Mouse (Mus musculus) adrenal gland, postnatal 25 days (tissue): ENCODE data around the gene Ppip5k2. TPM values are rescaled to one million over a fixed set of nuclear protein-coding genes. Genes with fewer than 3 reads are reported as not detected.

Source experiments
- DNase-seq: peaks from one replicate; pipeline ENCODE4 v3.0.0; 2021; ENCODE audit warnings: mixed read lengths
- total RNA-seq: library from RNA; stranded (reverse); gene quantifications from 2 replicates; pipeline ENCODE4 v1.2.3, GENCODE M21; 2021

Gene Ppip5k2
- total RNA-seq, 1 experiment from 2014 or later = 19.5 TPM

DNA sequence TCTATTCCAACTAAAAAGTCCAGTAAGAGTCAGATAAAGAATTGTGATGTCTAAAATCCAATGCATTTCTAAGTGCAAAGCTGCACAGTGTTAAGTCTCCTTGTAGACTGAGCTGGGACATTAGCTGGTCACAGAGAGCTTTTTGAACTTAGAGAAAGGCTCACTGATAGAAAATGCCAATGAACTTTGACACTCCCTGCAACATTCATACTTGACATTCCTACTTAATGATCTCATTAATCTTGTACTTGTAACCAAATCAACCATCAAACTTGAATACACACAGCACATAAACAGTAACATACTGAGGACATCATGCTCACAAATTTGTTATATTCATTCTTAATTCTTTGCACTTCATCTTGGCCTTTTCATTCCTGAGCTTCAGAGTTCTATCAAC is 10.4 kb downstream of the Ppip5k2 start:
- no peak for DNase-seq

DNA sequence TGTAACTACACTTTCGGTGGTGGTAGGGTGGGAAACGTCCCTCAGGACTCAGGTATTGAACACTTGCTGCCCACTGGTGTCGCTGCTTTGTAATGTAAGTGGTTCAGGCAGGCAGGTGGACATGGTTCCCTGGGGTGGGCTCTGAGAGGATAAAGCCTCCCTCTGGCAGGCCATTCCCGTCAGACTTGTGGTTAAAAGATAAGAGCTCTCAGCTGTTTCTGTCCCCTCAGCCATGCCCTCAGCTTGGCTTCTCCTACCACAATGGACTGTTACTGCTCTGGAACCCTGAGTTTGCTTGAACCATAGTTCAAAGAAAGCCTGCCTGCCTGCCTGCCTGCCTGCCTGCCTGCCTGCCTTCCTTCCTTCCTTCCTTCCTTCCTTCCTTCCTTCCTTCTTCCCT is 15.8 kb downstream of the Ppip5k2 start:
- no peak for DNase-seq

DNA sequence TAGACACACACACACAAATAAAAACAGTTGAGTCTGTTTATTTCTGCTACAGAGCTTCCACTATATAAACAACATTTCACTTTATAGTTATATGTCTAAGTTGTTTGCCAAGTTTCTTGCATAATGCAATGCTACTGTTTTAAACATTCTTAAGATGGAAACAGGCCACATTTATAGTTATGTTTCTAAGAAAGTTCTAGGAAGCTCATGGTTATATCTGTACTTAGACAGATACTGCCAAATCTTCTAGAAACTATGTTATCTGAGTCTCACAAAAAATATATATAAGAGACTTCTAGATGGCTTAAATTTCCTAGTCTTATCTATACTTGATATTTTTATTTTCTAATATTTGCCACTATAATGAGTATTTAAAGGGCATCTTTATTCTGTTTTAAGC is 17.0 kb downstream of the Ppip5k2 start:
- no peak for DNase-seq

DNA sequence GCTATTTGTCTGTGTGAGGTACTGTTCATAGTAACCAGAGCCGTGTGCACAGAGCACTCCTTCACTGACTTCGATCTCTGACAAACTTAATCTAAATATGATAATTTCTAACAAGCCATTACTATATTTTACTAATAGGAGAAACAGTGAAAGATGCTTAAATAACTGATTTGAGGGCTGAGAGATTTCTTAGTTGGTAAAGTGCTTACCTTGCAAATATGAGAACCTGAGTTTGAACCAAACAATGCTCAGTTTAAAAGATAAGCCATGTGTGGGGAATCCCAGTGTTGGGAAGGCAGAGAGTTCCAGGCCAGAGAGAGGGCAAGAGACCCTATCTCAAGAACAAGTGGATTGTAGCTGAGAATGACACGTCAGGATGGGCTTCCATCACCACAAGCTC is 22.0 kb downstream of the Ppip5k2 start:
- DNase-seq = no peak

DNA sequence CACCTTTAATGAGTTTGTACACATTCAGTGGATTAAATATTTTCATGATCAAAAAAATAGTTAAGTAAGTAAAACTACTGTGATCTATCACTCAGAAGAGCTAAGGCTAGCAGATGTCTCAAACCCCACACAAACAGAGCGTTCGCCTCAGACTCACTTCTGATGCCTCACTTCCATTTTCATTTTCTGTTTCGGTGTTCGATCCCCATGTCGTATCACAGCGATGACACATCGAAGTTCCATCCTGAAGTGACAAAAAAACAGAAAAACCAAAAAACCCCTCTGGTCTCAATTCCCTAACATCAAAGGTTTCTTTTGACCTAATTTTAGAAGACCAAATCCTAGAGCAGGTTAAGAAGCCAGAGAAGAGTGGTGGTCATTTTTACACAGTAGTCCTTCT is 23.9 kb downstream of the Ppip5k2 start:
- no peak for DNase-seq

DNA sequence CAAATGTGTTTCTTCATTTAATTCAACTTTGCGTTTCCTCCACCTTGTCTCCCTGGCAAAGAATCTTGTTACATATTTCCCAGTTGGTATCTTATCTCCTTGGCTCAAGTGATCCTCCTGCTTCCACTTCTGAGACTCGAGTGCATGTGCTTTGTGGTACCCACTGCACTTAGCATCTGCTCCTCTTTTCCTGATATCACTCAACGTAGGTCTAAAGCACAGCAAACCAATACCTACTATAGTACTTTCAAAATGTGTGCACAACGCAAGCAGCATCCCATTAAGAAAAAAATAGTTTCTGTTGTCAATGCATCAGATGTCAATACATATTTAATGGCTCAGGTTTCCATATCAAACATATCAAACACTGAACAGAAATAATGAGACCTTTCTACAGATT is 24.5 kb downstream of the Ppip5k2 start:
- DNase-seq = no peak

DNA sequence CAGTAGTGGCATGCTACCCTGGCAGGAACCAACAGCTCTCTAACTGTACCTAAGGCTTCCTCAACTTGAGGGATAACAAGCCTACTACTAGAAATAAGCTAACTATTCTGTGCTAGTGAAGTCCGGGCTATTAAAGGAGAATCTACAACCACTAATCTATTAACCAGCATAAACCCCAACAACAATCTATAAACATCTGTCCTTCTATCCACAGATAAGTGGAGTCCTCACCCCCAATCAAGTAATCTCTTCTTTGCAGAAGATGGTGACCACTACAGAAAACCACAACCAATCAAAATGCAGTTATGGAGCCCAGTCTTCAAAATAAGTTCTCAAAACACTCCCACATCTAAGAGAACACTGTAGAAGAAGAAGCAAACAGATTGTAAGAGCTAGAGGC is 27.1 kb downstream of the Ppip5k2 start:
- DNase-seq = no peak

DNA sequence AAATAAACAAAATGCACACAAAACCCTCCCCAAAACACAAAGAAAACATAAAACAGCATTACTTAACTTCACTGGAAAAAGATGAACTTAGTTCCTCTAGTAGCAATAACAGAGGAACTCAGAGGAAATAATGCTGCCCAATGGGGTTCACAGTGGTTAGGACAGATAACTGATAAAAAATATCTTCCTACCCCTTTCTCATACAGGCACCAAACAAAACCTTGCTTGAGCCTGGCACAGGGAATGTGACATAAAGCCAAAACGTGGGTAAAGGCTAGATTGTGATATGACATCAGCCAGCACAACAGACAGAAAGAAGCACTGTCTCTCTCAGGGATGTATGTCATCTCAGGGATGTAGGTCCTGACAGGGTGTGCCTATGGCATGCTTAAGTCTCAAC is 40.9 kb downstream of the Ppip5k2 start:
- DNase-seq = no peak

DNA sequence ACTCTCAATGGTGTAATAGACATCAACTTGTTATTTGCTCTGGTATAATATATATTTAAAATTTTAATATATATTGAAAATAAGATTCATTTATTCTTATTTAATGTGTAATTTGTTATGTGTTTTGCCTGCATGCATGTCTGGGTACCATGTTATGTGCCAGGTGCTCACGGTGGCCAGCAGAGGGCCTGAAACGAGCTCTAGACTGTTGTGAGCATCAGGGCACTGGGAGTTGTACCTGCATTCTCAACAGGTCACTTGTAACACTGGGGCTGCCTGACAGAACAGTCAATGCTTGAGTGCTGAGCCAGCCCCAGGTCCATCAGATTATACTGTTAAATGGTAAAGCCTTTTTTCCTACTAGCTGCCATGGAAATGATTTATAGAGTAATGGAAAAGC is 43.5 kb downstream of the Ppip5k2 start:
- peak; percentile 8 for DNase-seq

DNA sequence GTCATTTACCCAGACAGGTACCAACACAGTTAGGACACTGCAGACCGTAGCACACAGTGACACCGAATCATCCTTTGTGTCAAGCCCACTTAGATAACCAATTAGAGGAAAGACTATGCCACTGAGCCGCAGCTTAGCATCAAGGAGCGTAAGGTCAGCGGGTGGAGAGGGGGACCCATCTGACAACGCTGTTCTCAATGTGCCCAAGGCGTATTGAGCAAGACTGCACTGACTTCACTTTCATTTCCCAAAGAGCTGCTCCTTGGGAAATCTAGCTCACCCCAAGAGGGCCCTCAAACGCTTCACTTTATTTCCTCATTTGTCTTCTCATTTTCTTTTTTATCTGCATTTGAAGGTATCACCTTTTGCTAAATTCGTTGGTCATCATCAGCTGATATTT is 51.8 kb downstream of the Ppip5k2 start:
- DNase-seq = no peak

DNA sequence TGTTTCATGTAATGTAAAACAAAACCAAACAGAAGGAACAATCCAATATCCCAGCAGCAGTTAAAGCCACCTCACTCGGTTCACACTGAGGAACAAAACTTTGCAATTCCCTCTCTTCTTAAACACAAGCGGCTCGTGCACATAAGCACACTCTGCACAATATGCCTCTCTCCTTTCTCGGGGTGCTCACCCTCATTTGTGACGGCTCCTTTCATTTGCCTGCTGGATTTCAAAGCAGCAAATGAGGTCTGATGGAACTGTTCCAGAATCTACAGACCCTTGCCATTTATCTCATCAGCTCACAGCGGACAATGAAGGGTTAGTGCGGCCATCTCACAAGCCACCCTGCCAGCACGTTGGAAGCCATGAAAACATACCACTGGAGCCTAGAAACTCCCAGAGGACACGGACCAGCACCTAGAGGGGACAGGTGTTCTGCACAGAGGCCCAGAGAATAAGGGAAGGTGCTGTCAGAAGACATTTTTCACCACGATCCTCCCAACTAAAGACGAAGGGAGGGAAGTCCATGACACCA is 55.8 kb downstream of the Ppip5k2 start:
- no peak for DNase-seq

DNA sequence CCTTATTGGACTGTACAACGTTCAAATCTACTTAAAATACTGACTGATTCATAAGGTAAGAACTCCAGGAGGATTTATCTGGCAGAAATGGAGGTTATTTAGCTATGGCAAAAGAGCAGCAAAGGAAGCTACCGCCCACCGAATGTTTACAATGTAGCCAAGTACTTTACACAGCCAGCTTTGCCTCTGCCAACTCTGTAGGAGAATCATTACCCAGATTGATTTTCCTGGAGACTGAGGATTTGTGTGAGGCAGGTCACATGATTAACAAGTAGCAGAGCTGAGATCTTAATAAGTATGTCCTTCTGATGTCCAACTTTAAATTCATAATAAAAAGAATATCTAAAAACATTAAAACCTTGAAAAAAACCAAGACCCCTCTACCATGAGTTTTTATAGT is 59.7 kb downstream of the Ppip5k2 start:
- no peak for DNase-seq

DNA sequence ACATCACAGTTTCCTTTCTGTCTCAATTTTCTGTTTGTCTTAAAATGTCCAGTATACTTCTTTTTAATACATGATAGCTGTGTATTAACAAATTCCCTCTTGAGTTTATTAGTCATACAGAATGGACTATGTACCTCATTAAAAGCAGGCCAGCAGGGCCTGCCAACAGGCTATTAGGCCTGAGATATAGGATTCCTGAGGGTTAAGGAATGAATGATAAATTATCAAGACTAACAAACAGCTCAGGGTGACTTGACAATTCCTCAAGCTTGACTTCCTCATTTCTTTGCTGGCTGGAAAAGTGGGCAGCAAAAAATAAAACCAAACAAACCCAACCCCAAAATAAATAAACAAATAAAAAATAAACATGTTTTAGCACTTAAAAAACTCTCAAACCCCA is 64.8 kb downstream of the Ppip5k2 start:
- DNase-seq = no peak

DNA sequence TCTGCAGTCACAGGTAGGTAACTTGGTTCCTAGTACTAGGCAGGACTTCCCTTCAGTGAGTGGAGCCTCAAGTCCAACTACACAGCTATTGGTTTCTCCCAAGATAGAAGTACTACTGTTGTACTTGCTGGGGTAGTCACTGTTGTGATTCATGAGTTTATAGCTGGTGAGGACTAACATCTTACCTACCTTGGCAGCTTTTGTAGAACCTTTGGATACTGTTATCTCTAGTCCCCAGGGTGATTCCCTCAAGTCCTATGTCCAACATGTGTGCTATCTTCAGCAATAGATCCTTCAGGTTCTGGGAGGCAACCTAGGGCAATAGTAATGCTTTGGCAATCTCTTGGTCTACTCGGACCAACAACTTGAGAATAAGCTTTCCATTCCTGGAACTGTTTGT is 65.6 kb downstream of the Ppip5k2 start:
- DNase-seq = no peak

DNA sequence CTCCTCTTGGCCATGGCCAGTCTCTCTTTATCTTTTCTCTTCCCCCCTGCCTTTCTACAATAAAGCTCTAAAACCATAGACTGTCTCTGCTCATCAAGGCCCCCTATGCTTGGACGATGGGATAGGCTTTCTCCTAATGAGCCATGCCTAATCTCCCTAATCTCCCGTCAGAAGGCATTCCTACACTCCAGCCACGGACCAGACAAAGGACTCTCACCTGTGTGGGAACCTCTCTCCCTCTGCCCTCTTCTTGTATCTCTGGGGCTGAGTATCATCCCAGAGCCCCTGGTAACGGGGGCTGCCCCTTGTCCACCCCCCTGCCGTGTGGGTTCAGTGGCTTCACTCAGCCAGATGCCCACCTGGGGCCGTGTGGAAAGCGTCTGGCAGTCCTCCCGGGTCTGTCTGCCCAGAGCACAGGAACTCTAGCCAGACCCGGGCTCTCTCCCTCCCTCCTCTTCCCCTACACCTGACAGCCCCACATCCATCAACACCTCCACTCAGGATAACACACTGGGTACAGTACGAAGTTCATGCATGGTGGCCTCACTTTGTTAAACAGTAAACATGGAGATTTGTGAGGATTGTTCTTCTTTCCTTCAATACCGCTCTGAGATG is 71.1 kb downstream of the Ppip5k2 start:
- DNase-seq = no peak

DNA sequence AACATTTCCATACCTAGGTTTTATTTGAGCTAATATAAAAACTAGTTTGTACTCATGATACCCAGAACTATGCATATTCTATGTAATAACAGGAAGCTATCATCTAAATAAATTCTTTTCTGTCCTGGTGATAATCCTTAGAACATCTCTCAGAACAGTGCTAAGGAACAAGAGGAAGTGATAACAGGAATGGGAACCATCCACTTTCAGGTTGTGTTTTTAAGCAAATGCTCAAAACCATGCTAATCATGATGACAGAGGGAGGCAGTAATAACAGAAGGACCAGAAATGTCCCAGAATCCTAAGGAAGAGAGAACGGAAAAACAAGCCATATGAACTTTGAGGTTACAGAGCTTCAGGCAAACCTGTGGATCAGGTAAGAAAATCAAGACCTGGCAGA is 72.9 kb downstream of the Ppip5k2 start:
- DNase-seq = no peak

DNA sequence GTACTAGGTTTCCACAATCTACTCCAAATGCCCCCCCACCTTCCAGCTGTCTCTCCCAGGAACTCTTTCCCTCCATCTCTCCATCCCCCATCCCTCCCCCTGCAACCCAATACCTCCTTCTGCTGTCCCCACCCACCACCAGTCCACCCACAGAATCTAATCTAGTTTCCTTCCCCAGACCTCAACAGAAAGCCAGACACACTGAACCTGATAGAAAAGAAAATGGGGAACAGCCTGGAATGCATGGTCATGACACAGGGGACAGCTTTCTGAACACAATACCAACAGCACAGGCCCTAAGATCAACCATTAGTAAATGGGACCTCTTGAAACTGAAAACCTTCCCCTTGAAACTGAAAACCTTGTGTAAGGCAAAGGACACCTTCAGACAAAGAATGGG is 76.4 kb downstream of the Ppip5k2 start:
- no peak for DNase-seq

DNA sequence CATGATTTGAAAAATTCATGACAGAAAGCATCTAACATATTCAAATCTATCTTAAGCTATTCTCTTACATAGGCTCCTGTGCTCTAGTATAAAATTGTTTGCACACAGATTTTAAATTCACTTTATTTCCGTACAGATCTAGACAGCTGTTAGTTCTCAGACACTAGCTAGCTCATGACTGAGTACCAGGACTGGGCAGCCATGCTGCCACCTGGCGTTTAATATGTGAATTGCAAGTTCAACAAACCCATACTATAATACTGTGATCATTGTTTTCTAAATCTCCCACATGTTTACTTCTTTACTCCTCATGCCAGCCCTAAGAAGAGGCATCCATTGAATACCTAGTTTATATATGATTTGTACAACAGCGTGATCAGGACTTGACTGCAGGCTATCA is 81.5 kb downstream of the Ppip5k2 start:
- DNase-seq = peak; percentile 24

DNA sequence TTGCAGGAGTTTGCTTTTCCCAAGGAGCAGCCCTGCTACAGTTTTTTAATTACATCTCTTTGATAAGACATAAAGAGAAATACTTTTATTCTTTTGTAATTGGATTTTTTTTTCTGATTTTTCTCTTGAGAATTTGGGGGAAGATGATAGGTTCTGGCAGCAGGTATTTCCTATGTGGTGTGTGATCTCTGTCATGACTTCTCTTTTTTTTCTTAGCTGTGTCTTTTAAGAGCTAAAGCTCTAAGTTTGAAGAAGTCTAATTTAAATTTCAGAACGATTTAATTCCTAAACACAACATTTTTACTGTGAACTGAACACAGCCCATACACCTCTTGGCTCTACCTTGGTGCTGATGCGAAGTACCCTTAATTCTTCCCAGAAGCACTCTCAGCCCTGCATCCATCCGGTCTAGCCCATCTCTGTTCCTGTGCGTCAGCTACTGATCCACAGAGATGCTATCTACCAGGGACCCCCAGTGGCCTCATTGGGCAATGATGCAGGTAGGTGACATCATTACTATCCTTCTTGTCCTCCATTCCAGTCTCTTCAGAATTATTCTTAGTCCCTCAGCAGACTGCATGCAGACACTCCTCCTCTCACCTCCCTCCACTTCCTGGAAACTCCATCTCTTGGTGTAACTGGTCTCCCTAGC is 93.6 kb downstream of the Ppip5k2 start:
- DNase-seq = no peak

DNA sequence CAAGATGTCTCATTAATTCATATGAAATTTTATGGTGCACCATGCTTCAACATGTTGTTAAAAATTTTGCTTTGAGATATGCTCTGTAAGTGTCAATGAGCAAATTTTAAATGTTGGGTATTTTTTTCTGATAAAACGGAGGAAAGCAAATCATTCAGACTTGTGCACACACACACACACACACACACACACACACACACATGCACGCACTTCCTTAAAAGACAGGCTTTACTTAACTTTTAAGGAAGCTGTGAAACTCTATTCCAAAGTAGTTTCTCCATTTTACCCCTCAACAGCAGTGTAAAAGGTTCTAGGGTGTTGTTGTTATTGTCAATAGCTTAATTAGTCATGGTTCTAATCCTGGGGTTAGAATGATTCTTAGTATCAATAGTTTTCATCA is 94.1 kb downstream of the Ppip5k2 start:
- DNase-seq = no peak

DNA sequence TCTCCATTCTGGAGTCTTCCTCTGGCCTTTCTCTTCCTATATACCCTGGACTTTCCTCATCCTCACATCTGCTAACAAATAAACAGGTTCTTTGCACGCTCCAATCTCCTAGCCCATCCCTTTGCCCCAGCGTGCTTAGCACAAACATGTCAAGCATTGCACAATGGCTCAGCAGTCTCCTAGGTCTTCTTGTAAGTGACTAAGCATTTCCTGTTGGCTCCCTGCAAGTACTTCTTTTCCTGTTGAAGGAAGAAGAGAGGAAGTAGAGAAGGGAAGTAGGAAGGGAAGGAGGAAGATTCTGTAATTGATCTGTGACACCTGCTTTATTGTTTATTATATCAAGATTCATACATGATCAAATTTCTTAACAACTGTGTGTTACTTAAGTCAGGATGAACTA is 97.4 kb downstream of the Ppip5k2 start:
- DNase-seq = no peak

DNA sequence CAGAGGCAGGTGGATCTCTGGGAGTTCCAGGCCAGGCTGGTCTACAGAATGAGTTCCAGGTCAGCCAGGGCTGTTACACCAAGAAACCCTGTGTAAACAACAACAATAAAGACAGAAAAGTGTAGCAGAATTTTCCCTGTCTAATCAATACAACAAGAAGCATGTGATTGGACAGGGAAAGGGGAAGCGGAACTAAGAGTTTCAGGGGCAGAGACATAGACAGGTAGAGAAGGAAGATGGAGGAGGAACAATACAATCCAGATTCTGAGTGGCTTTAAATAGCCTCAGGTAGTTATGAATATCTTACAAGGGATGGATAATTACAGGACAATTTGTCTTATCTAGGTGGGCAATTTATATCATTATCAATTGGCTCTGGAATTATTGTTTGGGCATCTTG is 102.9 kb downstream of the Ppip5k2 start:
- DNase-seq = no peak

DNA sequence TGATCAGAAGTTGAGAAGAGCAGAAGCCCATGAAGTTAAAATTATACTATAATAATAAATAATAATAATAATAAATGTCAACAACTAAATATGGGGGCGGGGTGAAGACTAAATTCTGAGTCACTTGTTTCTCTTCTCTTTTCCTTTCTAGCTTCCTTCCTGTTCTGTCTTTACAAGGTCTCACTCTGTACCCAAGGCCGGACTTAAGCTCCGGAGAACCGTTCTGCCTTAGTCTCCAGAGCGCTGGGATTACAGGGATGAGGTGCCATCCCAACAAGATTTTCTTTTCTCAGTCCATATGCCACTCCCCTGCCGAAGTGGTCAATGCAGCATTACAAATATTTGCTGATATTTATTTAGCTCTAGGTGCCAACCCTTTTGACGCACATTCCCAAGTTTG is 107.9 kb downstream of the Ppip5k2 start:
- DNase-seq = peak; percentile 3
